24 mouse cellular contexts compared by ENCODE assay signal in the genomic region with DNA sequence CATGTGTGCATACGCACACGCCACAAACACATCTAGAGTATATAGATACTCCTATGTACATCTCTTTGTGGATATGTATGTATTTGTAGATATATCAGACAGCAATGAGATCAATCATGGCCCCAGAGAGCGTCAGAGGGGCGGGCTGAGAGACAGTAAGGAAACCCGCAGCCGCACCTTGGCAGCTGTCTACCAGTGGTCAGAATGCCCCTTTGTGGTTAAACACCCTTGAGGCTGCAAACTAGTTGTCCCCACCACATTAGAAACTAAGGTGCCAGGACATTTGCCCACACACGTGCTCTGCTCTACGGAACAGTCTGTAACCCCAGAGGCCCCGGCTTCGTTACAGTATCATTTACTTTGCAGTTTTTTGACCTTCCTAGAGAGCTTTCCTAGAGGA. TPM values are rescaled to one million over a fixed set of nuclear protein-coding genes. Genes with fewer than 3 reads are reported as not detected.
A peak's percentile ranks its signal among the peaks of the same experiment; 100 is the strongest.
DNase-seq lines count a peak whose midpoint lies in the region; ATAC-seq and TF ChIP-seq lines count a peak whose summit lies in the region.
"Had no signal": no experiment of that assay in that cellular context is flagged by ENCODE, and none has a peak within 500 bp of the region (broad histone marks: within the 10 kb centered on the region; RNA-seq: fewer than 3 reads in every experiment).

No protein-coding gene starts in this region.

- ATAC-seq in lung, postnatal 0 days = no peak
- ATAC-seq: activated CD4-positive, CD25-positive, alpha-beta regulatory T cell, adult 4 months; CD4-positive, CD25-positive, alpha-beta regulatory T cell, adult 4 months; Patski had no signal

- DNase-seq in layer of hippocampus, adult 2 months (ENCODE audit: low spot score in 2 of 2) = no peak
- no peak for DNase-seq in layer of hippocampus, postnatal 25 days (ENCODE audit: extremely low spot score in 1 of 2, low spot score in 1 of 2)
- DNase-seq in lung, postnatal 0 days (ENCODE audit: low spot score) = no peak
- DNase-seq in lung, postnatal 14 days = no peak
- no peak for DNase-seq in cerebellum, adult 9-10 months
- DNase-seq: adrenal gland, adult 2 months; adrenal gland, adult 8-10 months; adrenal gland, postnatal 10 days; adrenal gland, postnatal 14 days; adrenal gland, postnatal 25 days; adrenal gland, postnatal 36 days; B cell, adult 2 months; cerebellum, adult 11 months; cerebellum, adult 11-12 months; cerebellum, adult 18-20 months had no signal

- no peaks in the 10 kb centered on the region for H3K27me3 ChIP-seq in lung, postnatal 0 days (replicated peaks; ENCODE audit: insufficient read depth, low read length)
- no peaks in the 10 kb centered on the region for H3K27me3 ChIP-seq in myocyte (ENCODE audit: control insufficient read depth, insufficient read depth, insufficient read length)
- H3K27me3 ChIP-seq: Patski had no signal

- H3K36me3 ChIP-seq in lung, postnatal 0 days (ENCODE audit: insufficient read depth, low read length) = no peaks in the 10 kb centered on the region
- no peaks in the 10 kb centered on the region for H3K36me3 ChIP-seq in myocyte (ENCODE audit: control insufficient read depth, insufficient read depth)
- H3K36me3 ChIP-seq: G1E had no signal

- no peak overlapping the region for H3K4me2 ChIP-seq in lung, postnatal 0 days (replicated peaks; ENCODE audit: low read depth, low read length)
- no peak overlapping the region for H3K4me2 ChIP-seq in myocyte (ENCODE audit: low read depth)

- no peak for TF ChIP-seq CTCF in layer of hippocampus, adult 2 months (conservative IDR thresholded peaks at IDR 0.05)
- no peak for TF ChIP-seq CTCF in lung, postnatal 0 days (IDR thresholded peaks at IDR 0.05)

- no peak overlapping the region for H3K9ac ChIP-seq in lung, postnatal 0 days (replicated peaks; ENCODE audit: low read depth)

- no peak for TF ChIP-seq EP300 in lung, postnatal 0 days (IDR thresholded peaks at IDR 0.05)

- no peak for TF ChIP-seq POLR2A in myocyte (IDR thresholded peaks at IDR 0.05; ENCODE audit: insufficient read length, low read depth)

- H3K79me2 ChIP-seq in myocyte (ENCODE audit: control insufficient read depth, insufficient read depth) = no peaks in the 10 kb centered on the region

- no peak overlapping the region for H3K4me3 ChIP-seq in layer of hippocampus, adult 2 months
- no peak overlapping the region for H3K4me3 ChIP-seq in lung, postnatal 0 days (ENCODE audit: low read depth, low read length)
- no peak overlapping the region for H3K4me3 ChIP-seq in myocyte

- H3ac ChIP-seq in myocyte (ENCODE audit: control insufficient read depth, insufficient read length) = no peak overlapping the region

- H3K4me1 ChIP-seq in lung, postnatal 0 days (ENCODE audit: insufficient read depth, low read depth, low read length) = no peaks in the 10 kb centered on the region

- 91% methylated on average over 10 of the region's 10 CpGs for WGBS in lung, postnatal 0 days

- peak overlapping the region; percentile 49; the same call in 1 of the 2 replicates for H3K27ac ChIP-seq in layer of hippocampus, adult 2 months
- H3K27ac ChIP-seq in lung, postnatal 0 days (ENCODE audit: low read length) = peak overlapping the region; percentile 74; the same call in 1 of the 2 replicates

- no peaks in the 10 kb centered on the region for H3K9me3 ChIP-seq in lung, postnatal 0 days (ENCODE audit: low read length)
- H3K9me3 ChIP-seq: G1E had no signal

TF ChIP-seq in myocyte, 11 proteins besides CTCF, POLR2A, EP300 and RAD21:
- TF ChIP-seq CEBPB (IDR thresholded peaks at IDR 0.05; ENCODE audit: insufficient read depth, poor library complexity, severe bottlenecking) (no peak), MAX (IDR thresholded peaks at IDR 0.05; ENCODE audit: low read depth) (no peak), SRF (IDR thresholded peaks at IDR 0.05; ENCODE audit: control insufficient read depth, insufficient read length, low read depth) (no peak), MYOD1 (IDR thresholded peaks at IDR 0.05; ENCODE audit: control insufficient read depth in 1 of 3, insufficient read length in 2 of 3, low read depth in 2 of 3) (peak in 1 of 3 experiments; percentile 64), TCF12 (IDR thresholded peaks at IDR 0.05; ENCODE audit: insufficient read depth, poor library complexity, severe bottlenecking) (peak; percentile 5), MYOG (IDR thresholded peaks at IDR 0.05; ENCODE audit: control insufficient read depth in 1 of 3, insufficient read depth in 1 of 3, insufficient read length in 2 of 3, low read depth in 2 of 3) (peak; percentile 28 to 88 (median 35)), REST (IDR thresholded peaks at IDR 0.05; ENCODE audit: insufficient read depth, insufficient read length) (no peak), TCF3 (IDR thresholded peaks at IDR 0.05; ENCODE audit: insufficient read length, low read depth) (peak; percentile 28), USF1 (IDR thresholded peaks at IDR 0.05; ENCODE audit: low read depth) (no peak), POLR2AphosphoS2 (IDR thresholded peaks at IDR 0.05; ENCODE audit: insufficient read length, low read depth) (no peak), E2F4 (IDR thresholded peaks at IDR 0.05; ENCODE audit: insufficient read depth) (no peak)

RNA-seq across cellular contexts. Expression of a gene that starts 26.2 kb away (rescaled TPM):
- 10 to 100 TPM; 14.4 to 16.4 TPM for total RNA-seq in layer of hippocampus, adult 2 months (2021)
- 10 to 100 TPM; 18.4 to 19.1 TPM for total RNA-seq in layer of hippocampus, postnatal 25 days (2021)
- polyA plus RNA-seq in lung, postnatal 0 days (2015; fragmentation: Nextera tagmentation; extraction: Ambion mirVana) = 584 and 640 TPM in 2 replicates
- 212 TPM for polyA plus RNA-seq in myocyte (2012; fragmentation: generic; extraction: Trizol)
- total RNA-seq: CH12.LX, MEL had no signal
- polyA plus RNA-seq: CD4-positive, CD25-positive, alpha-beta regulatory T cell, adult 4 months; G1E had no signal

RNA-seq across cellular contexts. Expression of a gene that starts 55.4 kb away (rescaled TPM):
- total RNA-seq in layer of hippocampus, adult 2 months (2021) = 1 to 10 TPM; 6.1 to 7.4 TPM
- total RNA-seq in layer of hippocampus, postnatal 25 days (2021) = 1 to 10 TPM; 6.6 TPM
- polyA plus RNA-seq in lung, postnatal 0 days (2015; fragmentation: Nextera tagmentation; extraction: Ambion mirVana) = 9.9 and 11.7 TPM in 2 replicates
- polyA plus RNA-seq in myocyte (2012; fragmentation: generic; extraction: Trizol) = 21.8 TPM
- total RNA-seq: adrenal gland, adult 18-20 months; adrenal gland, adult 2 months; adrenal gland, adult 8-10 months; adrenal gland, postnatal 14 days; adrenal gland, postnatal 25 days; adrenal gland, postnatal 36 days; CH12.LX had no signal
- polyA plus RNA-seq: activated CD4-positive, CD25-positive, alpha-beta regulatory T cell, adult 4 months; adrenal gland, adult 2 months; C2C12; CD4-positive, CD25-positive, alpha-beta regulatory T cell, adult 4 months; Patski had no signal
